Mouse (Mus musculus) C2C12 (cell line): Measurements from ENCODE around the gene Inhba.

Source experiments
- CEBPB ChIP-seq: IDR thresholded peaks from one replicate; pipeline ENCODE4 v1.6.1; 2011; ENCODE audit warnings: low read depth, mild to moderate bottlenecking, control low read depth, moderate library complexity
- CTCF ChIP-seq: IDR thresholded peaks from one replicate; pipeline ENCODE4 v1.5.1; 2011; ENCODE audit not compliant: control insufficient read depth, insufficient read depth, insufficient read length
- MAX ChIP-seq: IDR thresholded peaks from one replicate; pipeline ENCODE4 v1.6.1; 2011; ENCODE audit warnings: mild to moderate bottlenecking, control low read depth
- MYOG ChIP-seq: IDR thresholded peaks from one replicate; pipeline ENCODE4 v1.6.1; 2011; ENCODE audit not compliant: control insufficient read depth, insufficient read length; ENCODE audit errors: extremely low read depth
- USF1 ChIP-seq: IDR thresholded peaks from one replicate; pipeline ENCODE4 v1.6.1; 2011; ENCODE audit warnings: low read depth, mild to moderate bottlenecking, control low read depth, moderate library complexity

- no peak for TF ChIP-seq CTCF
- TF ChIP-seq CEBPB: no peak
- no peak for TF ChIP-seq USF1
- TF ChIP-seq MYOG: no peak
- TF ChIP-seq MAX: no peak
Measured at GRCm38 (mm10) chr13:16021849-16022248, 10.2 kb downstream of the Inhba start.
